Mouse (Mus musculus) liver, embryonic 14.5 days (tissue): ENCODE results near the gene Aqp6.

Experiments used
- CTCF ChIP-seq: IDR thresholded peaks from 2 replicates; pipeline ENCODE4 v1.5.1; 2016; ENCODE audit warnings: antibody characterized with exemption, low read depth, control low read depth
- EP300 ChIP-seq: IDR thresholded peaks from 2 replicates; pipeline ENCODE4 v1.6.1; 2016; ENCODE audit warnings: antibody characterized with exemption, low read depth

DNA sequence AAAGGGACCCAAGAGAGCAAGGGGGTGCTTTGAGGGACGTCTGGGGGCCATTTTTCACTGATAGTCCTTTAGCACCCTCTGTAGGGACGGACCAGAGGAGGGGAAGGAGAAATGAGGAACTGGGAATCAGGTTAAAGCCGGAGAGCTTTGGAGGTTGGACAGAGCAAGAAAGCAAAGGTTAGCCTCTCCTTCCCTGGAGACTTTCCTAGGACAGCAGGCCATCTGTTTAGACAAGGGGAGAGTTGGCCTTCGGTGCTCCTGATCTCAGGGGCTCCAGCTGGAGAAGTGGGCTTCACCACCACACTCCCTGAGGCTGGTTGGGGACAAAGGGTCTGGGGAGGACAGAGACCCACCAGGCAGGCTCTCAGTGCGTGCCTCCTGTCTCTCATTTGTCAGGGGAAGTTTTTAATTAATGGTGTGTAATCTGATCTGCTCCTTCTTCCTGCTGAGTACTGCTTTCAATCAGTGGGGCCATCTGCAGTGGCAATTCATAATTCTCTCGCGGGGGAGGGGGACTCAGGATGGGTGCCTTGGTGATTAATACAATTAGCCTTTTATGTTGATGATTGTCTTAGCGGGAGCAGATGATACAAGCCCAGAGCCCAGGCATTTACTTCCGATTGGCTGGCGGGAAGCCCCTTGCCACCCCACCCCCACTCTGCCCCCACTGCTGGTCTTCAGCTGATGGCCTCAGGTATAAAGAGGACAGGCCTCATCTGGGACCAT lies 6.4 kb downstream of the Aqp6 start:
- TF ChIP-seq CTCF: no peak
- no peak for TF ChIP-seq EP300
